Mouse (Mus musculus): ENCODE data around the gene Carns1. TPM values are rescaled to one million over a fixed set of nuclear protein-coding genes. Genes with fewer than 3 reads are reported as not detected.

Carns1 gene
- polyA plus RNA-seq, 1 experiment from 2014 or later: 5.9 TPM

DNA sequence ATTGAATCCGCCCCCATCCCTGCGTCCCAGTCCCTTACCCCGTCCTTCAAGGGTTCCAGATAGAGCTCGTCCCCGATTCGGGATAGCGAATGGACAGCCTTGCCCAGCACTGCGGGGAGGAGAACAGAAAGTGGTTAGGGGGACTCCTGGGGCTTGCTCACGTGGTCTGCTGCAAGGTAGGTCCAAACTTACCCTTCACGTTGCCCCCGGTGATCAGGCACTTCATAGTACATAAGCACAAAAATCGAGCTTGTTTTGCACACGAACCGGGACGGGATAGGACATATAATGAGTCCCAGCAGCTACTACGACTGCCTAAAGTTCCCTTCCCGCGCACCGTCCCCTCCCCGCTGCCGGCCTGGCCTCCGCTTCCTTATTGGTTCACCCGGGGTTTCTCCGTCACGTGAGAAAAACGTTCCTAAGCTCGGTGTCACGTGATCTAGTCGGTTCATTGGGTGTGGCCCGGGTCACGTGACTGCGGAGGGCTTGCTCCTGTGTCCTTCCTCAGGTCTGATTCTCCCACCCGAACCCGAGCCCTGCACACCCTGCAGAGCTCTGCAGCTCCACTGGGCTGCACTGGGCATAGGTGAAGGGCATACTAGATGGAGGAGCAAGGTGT is 26.1 kb upstream of the Carns1 start, which contains the start of gene Rad9a:
TSS of gene Rad9a (minus strand) at position 372 of the 619 bp plus-strand sequence.
- Histone ChIP-seq H3K9me3 (replicated peaks) (no peaks in the 10 kb centered on the region), H3K36me3 (peaks cover 20% of the 10 kb centered on the region), H3K4me3 (replicated peaks) (peak within 1 kb of the TSS; percentile 51), H3K27me3 (replicated peaks) (peaks cover 16% of the 10 kb centered on the region; the same call in 1 of the 2 replicates), H3K27ac (replicated peaks) (peak within 1 kb of the TSS; percentile 73), H3K4me2 (peak within 1 kb of the TSS; percentile 97), H3K9ac (replicated peaks) (peak within 1 kb of the TSS; percentile 80), H3K4me1 (peaks cover 34% of the 10 kb centered on the region)
- peak; percentile 88 for ATAC-seq (ENCODE audit: low FRiP score)
- under 1% methylated on average over 34 of the region's 34 CpGs for WGBS

DNA sequence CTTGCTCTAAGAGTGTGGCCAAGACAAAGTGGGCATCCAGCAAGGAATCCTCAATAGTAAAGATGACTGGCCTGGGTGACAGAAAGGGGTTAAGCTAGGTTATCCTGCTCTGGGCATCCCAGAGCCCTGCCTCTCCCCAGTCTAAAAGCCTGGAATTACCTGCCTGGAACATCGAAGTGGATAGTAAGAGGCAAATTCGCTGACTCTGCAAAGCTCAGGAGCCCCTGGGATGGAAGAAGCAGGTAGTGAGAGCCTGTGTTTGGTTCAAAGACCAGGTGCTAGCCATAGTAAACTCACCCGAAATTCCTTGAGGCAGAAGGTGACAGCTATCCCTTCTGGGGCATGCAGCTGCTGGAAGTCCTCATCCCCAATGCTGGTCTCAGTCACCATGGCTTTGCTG is 21.9 kb upstream of the Carns1 start:
- no peaks in the 10 kb centered on the region for H3K27me3 ChIP-seq (replicated peaks)
- H3K4me3 ChIP-seq (replicated peaks): no peak overlapping the region
- peaks cover 51% of the 10 kb centered on the region for H3K36me3 ChIP-seq
- no peaks in the 10 kb centered on the region for H3K9me3 ChIP-seq (replicated peaks)
- no peak for ATAC-seq (ENCODE audit: low FRiP score)
- WGBS: 69% methylated on average over 3 of the region's 3 CpGs
- H3K27ac ChIP-seq (replicated peaks): no peak overlapping the region
- no peak overlapping the region for H3K9ac ChIP-seq (replicated peaks)
- no peak overlapping the region for H3K4me2 ChIP-seq
- peaks cover 65% of the 10 kb centered on the region for H3K4me1 ChIP-seq

DNA sequence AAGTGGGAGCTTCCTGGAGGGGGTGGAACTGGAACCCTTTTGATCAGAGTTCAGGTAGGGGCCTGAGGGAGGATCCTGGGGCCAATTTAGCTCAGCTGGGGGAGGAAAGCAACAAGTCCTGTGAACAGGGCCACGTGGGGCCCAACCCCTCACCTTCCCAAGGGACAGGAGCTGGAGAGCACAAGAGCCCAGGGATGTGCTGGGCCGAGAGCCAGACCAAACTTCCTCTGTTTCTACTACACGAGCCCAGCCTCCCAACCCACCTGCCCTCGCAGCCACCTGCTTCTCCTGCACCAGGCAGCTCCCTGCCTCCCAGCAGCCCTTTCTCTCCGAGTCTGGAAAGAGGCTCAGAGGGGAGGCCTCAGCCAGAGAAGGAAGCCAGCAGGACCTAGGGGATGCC is 21.3 kb upstream of the Carns1 start:
- Histone ChIP-seq H3K4me1 (peaks cover 63% of the 10 kb centered on the region), H3K9me3 (replicated peaks) (no peaks in the 10 kb centered on the region), H3K36me3 (peaks cover 51% of the 10 kb centered on the region), H3K9ac (replicated peaks) (no peak overlapping the region), H3K4me3 (replicated peaks) (no peak overlapping the region), H3K27ac (replicated peaks) (no peak overlapping the region), H3K27me3 (replicated peaks) (no peaks in the 10 kb centered on the region), H3K4me2 (no peak overlapping the region)
- no peak for ATAC-seq (ENCODE audit: low FRiP score)
- WGBS: 30% methylated on average over 5 of the region's 5 CpGs

DNA sequence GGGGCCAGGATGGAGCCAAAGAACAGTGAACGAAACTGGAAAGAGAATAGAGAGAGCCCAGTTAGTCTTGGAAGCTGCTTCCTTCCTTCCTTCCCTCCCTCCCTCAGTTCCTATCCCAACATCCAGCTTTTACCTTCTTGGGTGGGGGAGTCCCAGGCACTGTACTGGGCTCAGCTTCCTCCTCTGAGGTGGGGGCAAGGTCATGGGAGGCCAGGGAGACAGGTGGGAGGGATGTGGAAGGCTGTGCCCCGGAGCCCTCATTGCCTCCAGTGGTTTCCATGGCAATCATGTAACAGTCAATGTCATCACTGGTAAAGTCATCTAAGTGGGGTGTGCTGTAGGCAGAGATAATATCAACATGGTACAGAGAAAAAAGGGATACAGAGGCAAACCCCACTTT is 20.8 kb upstream of the Carns1 start:
- H3K4me1 ChIP-seq: peaks cover 64% of the 10 kb centered on the region
- H3K36me3 ChIP-seq: peaks cover 51% of the 10 kb centered on the region
- no peak overlapping the region for H3K4me2 ChIP-seq
- WGBS: 63% methylated on average over 2 of the region's 2 CpGs
- no peaks in the 10 kb centered on the region for H3K9me3 ChIP-seq (replicated peaks)
- no peak overlapping the region for H3K9ac ChIP-seq (replicated peaks)
- H3K27ac ChIP-seq (replicated peaks): no peak overlapping the region
- no peak overlapping the region for H3K4me3 ChIP-seq (replicated peaks)
- no peaks in the 10 kb centered on the region for H3K27me3 ChIP-seq (replicated peaks)
- ATAC-seq (ENCODE audit: low FRiP score): no peak

DNA sequence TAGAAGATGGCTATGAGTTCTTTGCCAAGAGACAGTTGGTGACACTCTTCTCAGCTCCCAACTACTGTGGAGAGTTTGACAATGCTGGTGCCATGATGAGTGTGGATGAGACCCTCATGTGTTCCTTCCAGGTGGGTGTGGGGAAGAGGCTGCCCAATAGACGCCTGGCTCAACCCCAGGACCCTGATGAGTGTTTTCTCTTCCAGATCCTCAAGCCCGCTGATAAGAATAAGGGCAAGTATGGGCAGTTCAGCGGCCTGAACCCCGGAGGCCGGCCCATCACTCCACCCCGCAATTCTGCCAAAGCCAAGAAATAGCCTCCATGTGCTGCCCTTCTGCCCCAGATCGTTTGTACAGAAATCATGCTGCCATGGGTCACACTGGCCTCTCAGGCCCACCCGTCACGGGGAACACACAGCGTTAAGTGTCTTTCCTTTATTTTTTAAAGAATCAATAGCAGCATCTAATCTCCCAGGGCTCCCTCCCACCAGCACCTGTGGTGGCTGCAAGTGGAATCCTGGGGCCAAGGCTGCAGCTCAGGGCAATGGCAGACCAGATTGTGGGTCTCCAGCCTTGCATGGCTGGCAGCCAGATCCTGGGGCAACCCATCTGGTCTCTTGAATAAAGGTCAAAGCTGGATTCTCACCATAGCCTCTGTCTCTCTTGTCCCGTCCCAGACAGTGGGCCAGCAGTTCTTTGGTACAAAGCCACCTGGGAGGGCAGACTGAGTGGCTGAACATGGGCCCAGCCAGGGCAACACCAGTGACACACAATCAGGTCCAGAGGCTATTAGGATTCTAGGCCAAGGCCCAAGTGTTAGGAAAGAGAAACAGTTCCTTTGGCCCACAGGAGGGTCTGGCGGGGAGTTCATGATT is 19.7 kb upstream of the Carns1 start:
- 0 out of 2 replicates have a peak overlapping the region, but pooled peaks have one; percentile 13 for H3K27ac ChIP-seq (replicated peaks)
- 79% methylated on average over 12 of the region's 12 CpGs for WGBS
- no peak overlapping the region for H3K4me2 ChIP-seq
- H3K36me3 ChIP-seq: peaks cover 51% of the 10 kb centered on the region
- ATAC-seq (ENCODE audit: low FRiP score): no peak
- H3K9me3 ChIP-seq (replicated peaks): no peaks in the 10 kb centered on the region
- H3K4me3 ChIP-seq (replicated peaks): no peak overlapping the region
- H3K27me3 ChIP-seq (replicated peaks): no peaks in the 10 kb centered on the region
- no peak overlapping the region for H3K9ac ChIP-seq (replicated peaks)
- H3K4me1 ChIP-seq: peaks cover 57% of the 10 kb centered on the region

DNA sequence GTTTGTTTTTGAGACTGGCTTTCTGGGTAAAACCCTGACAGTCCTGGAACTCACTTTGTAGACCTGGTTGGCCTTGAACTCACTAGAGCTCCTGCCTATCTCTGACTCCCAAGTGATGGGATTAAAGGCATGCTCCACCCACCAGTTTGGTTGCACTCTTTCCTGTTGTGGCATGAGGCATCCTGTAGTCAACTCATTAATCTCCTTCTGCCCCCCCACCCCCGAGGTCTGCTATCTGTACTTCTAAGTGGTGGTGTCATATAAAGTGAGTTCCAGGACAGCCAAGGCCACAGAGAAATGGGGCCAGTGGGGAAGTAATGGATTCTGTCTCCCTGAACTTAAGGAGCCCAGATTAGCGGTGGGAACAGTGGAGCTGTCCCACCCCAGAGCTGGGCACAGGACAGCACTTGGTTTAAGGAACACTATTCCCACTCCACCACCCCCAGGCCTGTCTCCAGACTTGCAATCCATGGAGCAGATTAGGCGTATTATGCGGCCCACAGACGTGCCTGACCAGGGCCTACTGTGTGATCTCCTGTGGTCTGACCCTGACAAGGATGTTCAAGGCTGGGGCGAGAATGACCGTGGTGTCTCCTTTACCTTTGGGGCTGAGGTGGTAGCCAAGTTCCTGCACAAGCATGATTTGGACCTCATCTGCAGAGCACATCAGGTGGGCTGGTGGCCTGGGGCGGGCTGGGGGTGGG is 18.9 kb upstream of the Carns1 start:
- no peaks in the 10 kb centered on the region for H3K27me3 ChIP-seq (replicated peaks)
- no peaks in the 10 kb centered on the region for H3K9me3 ChIP-seq (replicated peaks)
- no peak for ATAC-seq (ENCODE audit: low FRiP score)
- peaks cover 51% of the 10 kb centered on the region for H3K4me1 ChIP-seq
- WGBS: 89% methylated on average over 8 of the region's 8 CpGs
- H3K4me2 ChIP-seq: peak overlapping the region; percentile 93; the same call in 1 of the 2 replicates
- H3K36me3 ChIP-seq: peaks cover 48% of the 10 kb centered on the region
- 0 out of 2 replicates have a peak overlapping the region, but pooled peaks have one; percentile 13 for H3K27ac ChIP-seq (replicated peaks)
- H3K9ac ChIP-seq (replicated peaks): no peak overlapping the region
- no peak overlapping the region for H3K4me3 ChIP-seq (replicated peaks)

DNA sequence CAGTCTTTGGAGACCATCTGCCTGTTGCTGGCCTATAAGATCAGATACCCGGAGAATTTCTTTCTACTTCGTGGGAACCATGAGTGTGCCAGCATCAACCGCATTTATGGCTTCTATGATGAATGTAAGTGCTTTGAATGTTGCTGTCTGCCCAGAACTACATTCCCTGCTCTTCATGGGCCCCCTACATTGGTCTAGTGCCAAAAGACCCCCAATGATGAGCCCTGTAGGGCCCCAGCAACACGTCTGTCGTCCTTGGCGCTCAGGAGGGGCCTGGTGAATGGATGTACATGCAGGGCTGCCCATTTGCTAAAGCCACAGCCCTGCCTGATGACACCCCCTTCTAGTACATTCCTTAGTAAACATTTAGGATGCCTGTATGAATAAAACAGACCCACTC is 17.9 kb upstream of the Carns1 start:
- no peak for ATAC-seq (ENCODE audit: low FRiP score)
- Histone ChIP-seq H3K36me3 (peaks cover 42% of the 10 kb centered on the region), H3K9me3 (replicated peaks) (no peaks in the 10 kb centered on the region), H3K27ac (replicated peaks) (peak overlapping the region; percentile 94), H3K27me3 (replicated peaks) (no peaks in the 10 kb centered on the region), H3K4me2 (peak overlapping the region; percentile 93), H3K4me1 (peaks cover 50% of the 10 kb centered on the region), H3K9ac (replicated peaks) (peak overlapping the region; percentile 99), H3K4me3 (replicated peaks) (peak overlapping the region; percentile 97)
- 58% methylated on average over 6 of the region's 6 CpGs for WGBS

DNA sequence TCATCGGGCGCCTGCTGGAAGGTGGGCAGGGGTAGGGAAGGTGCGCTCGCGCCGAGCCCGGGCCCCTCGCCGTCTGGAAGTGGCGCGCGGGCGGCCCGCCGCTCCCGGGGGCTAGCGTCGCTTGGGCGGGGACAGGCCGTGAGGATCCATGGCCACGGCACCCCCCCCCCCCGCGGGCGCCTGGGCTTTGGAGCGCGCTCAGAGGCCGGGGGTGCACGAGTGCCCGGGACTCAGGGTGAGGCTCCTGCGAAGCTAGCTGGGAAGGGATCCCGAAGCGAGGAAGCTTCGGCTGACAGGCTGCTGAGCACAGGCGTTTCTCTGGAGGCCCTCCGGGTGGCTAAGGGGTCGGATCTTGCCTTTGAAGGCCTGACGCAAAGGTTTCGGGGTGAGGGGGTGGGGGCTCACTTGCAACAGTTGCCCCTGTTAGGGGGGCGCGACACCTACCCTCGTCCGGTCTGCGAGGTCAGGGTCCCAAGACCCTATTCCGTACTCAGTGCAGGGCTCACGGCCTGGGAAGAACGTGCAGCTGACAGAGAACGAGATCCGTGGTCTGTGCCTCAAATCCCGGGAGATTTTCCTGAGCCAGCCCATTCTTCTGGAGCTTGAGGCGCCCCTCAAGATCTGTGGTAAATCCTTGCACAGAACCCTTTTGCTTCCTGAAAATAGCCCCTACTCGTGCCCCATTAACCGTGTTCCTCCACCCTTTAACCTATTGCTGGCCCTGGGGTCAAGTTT is 17.1 kb upstream of the Carns1 start:
- H3K27ac ChIP-seq (replicated peaks): peak overlapping the region; percentile 94
- peaks cover 50% of the 10 kb centered on the region for H3K4me1 ChIP-seq
- H3K9me3 ChIP-seq (replicated peaks): no peaks in the 10 kb centered on the region
- under 1% methylated on average over 44 of the region's 52 CpGs for WGBS
- peak; percentile 62 for ATAC-seq (ENCODE audit: low FRiP score)
- peak overlapping the region; percentile 93 for H3K4me2 ChIP-seq
- H3K9ac ChIP-seq (replicated peaks): peak overlapping the region; percentile 99
- H3K27me3 ChIP-seq (replicated peaks): no peaks in the 10 kb centered on the region
- peaks cover 41% of the 10 kb centered on the region for H3K36me3 ChIP-seq
- peak overlapping the region; percentile 97 for H3K4me3 ChIP-seq (replicated peaks)

DNA sequence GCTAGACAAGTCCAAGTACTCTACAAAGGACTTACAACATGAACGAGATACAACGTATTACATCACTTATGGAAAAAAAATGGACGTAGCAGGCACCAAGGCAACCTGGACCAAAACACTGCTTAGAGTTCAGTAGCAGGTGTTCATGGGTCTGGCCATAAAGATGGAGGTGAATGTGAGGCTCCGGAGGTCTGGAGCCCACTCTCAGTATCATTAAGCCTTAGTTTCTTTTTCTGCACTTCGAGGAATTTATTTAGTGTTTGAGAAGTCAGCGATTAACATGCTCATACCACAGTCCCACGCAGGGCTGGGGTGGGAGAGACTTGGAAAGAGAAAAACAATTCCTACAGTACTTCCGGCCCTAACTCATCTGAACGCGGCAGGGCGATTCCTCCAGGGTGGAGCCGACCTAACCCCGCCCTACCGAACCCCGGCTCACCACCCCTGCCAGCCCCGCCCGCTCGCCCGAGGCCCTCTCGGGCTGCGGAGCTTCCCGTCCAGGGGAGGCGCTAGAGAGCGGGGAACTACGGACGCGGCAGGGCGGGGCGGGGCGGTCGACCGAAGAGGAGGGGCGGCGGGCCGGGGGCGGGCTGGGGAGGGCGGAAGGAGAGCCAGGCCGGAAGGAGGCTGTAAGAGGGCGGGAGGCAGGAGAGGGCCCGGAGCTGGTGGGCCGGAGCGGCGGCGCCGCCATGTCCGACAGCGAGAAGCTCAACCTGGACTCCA is 16.4 kb upstream of the Carns1 start, which contains the start of gene Ppp1ca:
TSS of gene Ppp1ca (plus strand) at position 538 of the 723 bp plus-strand sequence.
- peak; percentile 92 for ATAC-seq (ENCODE audit: low FRiP score)
- no peaks in the 10 kb centered on the region for H3K27me3 ChIP-seq (replicated peaks)
- no peaks in the 10 kb centered on the region for H3K9me3 ChIP-seq (replicated peaks)
- 4% methylated on average over 45 of the region's 47 CpGs for WGBS
- peaks cover 48% of the 10 kb centered on the region for H3K4me1 ChIP-seq
- peak within 1 kb of the TSS; percentile 99 for H3K9ac ChIP-seq (replicated peaks)
- peak within 1 kb of the TSS; percentile 93 for H3K4me2 ChIP-seq
- H3K4me3 ChIP-seq (replicated peaks): peak within 1 kb of the TSS; percentile 97
- H3K27ac ChIP-seq (replicated peaks): peak within 1 kb of the TSS; percentile 94
- H3K36me3 ChIP-seq: peaks cover 34% of the 10 kb centered on the region

DNA sequence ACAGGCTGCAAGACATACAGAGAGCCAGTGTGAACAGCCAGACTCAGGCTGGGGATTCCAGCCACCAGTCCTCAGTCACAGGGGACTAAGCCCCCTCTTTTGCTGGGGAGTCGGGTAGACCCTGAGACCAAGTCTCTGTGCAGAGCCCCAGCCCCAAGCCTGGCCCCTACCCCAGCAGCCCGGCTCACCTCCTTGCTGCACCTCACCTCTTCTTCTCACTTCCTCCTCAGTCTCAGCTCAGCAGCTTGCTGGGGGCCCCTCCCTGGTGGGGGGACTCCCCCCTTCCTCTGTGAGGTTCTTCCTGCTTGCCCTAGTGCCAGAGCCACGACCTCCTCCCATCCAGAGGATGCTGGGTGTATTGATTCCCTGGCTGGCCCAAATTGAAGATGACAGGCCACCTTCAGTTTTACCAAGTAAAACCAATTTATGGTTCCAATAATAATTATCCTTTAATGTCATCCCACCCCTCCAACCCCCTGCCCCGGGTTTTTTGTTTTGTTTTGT is 15.6 kb upstream of the Carns1 start, which contains the start of gene Tbc1d10c:
TSS of gene Tbc1d10c (minus strand) at position 454 of the 504 bp plus-strand sequence.
- peak within 1 kb of the TSS; percentile 99 for H3K9ac ChIP-seq (replicated peaks)
- no peaks in the 10 kb centered on the region for H3K9me3 ChIP-seq (replicated peaks)
- H3K4me2 ChIP-seq: peak within 1 kb of the TSS; percentile 93
- peaks cover 40% of the 10 kb centered on the region for H3K4me1 ChIP-seq
- no peak for ATAC-seq (ENCODE audit: low FRiP score)
- H3K27me3 ChIP-seq (replicated peaks): no peaks in the 10 kb centered on the region
- peak within 1 kb of the TSS; percentile 94 for H3K27ac ChIP-seq (replicated peaks)
- H3K36me3 ChIP-seq: peaks cover 26% of the 10 kb centered on the region
- H3K4me3 ChIP-seq (replicated peaks): peak within 1 kb of the TSS; percentile 97
- 68% methylated on average over 4 of the region's 4 CpGs for WGBS

Measured in neural tube, embryonic 15.5 days (tissue).